Mouse (Mus musculus): Measurements from ENCODE around the gene Zic5.

Zic5 gene

GRCm38 (mm10) chr14:122479461-122480109 lies 14.1 kb upstream of the Zic5 start:
- DNase-seq (ENCODE audit: low spot score) = no peak

DNA sequence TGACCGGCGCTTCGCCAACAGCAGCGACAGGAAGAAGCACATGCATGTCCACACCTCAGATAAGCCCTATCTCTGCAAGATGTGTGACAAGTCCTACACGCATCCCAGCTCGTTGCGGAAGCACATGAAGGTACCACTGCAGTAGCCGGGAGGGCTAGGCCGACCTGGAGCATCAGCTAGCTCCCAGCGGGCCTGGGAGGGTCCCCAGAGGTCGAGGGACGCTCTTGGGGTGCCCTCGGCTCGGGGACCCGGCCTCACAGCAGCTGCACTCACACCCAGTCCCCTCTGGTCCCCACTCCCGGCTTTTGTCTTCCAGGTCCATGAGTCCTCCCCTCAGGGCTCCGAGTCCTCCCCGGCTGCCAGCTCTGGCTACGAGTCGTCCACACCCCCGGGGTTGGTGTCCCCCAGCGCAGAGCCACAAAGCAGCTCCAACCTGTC lies 13.1 kb upstream of the Zic5 start:
- DNase-seq (ENCODE audit: low spot score) = no peak

GRCm38 (mm10) chr14:122477971-122478573 lies 12.6 kb upstream of the Zic5 start:
- no peak for DNase-seq (ENCODE audit: low spot score)

DNA sequence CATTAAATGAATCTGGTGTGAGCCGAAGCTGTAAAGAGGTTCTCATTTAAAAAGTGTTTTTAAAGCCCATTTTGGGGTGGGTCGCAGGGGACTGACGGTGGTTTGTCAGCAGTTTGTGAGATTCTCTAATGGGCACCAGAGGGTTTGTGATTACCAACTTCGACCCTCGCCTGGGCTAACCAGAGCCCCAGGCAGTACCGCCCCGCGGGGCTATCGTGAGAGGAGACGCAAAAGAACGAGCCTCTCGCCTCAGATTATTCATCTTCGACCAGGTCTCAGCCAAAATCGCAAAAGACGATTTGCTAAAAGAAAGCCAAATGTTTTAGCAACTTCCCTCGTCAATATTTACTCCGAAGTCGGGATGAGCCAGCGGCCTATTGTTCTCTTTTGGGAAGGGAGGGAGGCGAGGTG lies 11.8 kb upstream of the Zic5 start:
- no peak for DNase-seq (ENCODE audit: low spot score)

DNA sequence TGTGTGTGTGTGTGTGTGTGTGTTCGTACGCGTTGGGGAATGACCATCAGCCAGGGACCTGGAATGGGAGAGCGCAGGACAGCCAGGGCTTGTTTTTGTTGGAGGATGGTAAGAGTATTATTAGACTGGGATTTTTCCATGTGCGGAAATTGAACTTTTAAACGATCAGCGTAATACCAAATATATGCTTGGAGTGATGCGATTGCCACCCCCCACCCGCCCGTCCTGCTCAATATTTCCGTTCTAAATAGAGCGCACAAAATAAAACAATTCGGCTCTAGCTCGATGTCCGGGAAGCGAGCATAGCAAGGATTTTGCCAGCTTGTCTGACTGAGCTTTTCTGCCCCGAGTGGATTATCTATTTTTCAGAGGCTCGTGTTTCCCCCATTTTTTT lies 11.3 kb upstream of the Zic5 start:
- DNase-seq (ENCODE audit: low spot score) = no peak

- no peak for DNase-seq (ENCODE audit: low spot score)
Observed at GRCm38 (mm10) chr14:122476041-122476821, 10.8 kb upstream of the Zic5 start.

GRCm38 (mm10) chr14:122475557-122476040 lies 10.1 kb upstream of the Zic5 start:
- no peak for DNase-seq (ENCODE audit: low spot score)

GRCm38 (mm10) chr14:122474891-122475556 lies 9.5 kb upstream of the Zic5 start, which contains the start of gene Zic2:
TSS of gene Zic2 (plus strand) at chr14:122475435.
- no peak for DNase-seq (ENCODE audit: low spot score)

DNA sequence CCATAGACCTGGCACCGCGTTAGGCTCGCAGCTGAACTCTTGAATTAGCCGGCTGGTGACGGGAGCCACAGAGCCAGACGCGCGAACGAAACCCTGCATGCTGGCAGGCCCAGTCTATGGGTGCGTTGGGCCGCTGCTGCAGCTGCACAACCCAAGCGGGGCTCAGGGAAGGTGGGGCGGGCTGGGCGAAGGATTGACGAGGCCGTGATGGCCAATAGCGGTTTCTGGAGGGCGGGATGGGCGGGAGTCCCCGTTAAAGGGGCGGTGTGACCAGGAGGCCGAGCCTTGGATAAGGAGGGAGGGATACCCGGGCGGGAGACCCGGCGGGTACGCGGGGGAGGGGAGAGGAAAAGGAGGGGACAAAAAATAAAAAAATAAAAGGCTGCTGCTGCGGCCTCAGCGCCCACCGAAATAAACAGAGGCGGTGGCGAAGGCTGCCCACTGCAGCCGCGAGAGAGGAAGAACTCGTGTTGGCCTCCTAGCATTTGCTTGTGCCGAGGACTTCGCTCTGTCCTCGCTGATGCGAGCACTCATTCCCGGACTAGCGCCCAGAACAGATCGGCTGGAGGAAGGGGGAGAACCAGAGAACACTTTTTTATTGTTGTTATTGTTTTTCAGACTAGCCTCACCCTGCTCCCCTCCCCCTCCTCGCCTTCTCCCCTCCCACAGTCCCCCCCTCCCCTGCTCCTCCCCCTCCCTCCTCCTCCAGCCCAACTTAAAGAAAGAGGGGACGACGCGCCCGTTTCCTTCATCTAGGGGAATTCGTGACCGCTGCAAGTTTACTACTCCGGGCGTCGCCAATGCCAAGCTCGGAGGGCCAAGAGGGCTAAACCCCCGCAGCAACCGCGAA lies 8.8 kb upstream of the Zic5 start:
- no peak for DNase-seq (ENCODE audit: low spot score)

DNA sequence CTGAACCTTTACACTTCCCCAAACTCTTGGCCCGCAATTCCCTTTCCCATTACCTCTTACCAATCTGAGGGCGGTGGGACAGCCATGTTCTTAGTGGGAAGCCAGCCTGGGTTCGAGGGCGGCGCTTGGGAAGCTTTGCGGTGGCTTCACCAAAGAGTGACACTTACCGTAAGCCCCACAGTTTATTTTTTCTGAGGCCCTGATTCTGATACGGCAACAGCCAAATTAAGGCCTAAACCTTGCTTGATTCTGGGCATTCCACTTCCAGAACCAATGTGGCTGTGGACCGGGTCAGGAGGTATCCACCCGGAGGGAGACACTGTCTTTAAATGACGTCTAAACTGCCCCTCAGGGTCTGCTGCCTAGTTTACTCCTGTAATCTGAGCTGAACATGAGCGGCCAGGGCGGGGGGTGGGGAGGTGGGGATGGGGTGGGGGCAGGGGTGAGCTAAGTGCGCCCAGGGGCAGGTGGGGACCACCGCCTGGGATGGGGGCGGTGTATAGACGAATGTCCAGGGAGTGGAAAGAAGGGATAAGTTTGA lies 7.8 kb upstream of the Zic5 start:
- DNase-seq (ENCODE audit: low spot score) = no peak

- no peak for DNase-seq (ENCODE audit: low spot score)
Observed at GRCm38 (mm10) chr14:122472647-122473046, 7.2 kb upstream of the Zic5 start.

GRCm38 (mm10) chr14:122472161-122472560 lies 6.7 kb upstream of the Zic5 start:
- no peak for DNase-seq (ENCODE audit: low spot score)

- DNase-seq (ENCODE audit: low spot score) = no peak
Observed at GRCm38 (mm10) chr14:122471449-122472085, 6.1 kb upstream of the Zic5 start.

GRCm38 (mm10) chr14:122468971-122469755 lies 3.7 kb upstream of the Zic5 start:
- no peak for DNase-seq (ENCODE audit: low spot score)

DNA sequence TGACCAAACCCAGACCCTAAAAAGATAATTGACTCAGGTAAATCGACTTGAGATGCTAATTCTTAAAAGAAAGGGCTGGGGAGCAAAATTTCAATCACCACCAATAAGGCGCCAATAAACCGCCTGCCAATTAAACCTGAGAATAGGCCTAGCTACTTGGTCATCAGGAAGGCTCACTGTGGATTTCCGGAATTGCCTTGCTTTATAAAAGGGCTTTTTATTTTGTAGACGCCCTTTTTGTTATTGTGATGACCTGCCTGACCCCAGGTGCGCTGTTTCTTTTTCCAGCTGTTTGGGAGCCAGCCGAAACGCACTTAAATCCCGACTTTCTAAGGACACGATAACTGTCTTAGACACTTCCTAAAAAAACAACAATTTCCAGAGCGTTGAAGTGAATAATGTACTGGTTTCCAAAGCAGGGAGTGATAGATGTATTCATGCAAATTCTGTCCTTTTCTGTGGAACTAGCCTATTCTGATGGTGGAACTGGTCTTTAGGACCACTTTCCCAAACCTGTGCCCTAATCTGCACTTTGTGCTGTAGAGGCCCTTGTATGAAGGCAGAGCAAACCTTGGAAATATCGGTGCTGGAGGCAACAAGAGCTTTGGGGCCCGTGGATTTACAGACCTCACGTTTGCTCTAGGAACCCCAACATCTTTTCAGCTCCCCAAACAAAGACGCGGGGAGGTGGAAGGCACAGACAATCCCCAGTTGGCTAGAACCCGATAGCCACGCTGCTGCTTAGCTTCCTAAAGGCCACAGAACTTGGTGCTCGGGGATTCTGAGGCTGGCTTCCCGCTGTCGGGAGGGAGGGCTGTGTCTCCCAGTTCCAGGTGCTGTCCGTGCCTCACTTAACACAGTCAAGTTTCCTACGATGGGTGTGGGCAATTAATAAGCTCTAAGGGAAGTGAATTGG lies 2.7 kb upstream of the Zic5 start:
- DNase-seq (ENCODE audit: low spot score) = no peak

- no peak for DNase-seq (ENCODE audit: low spot score)
Observed at GRCm38 (mm10) chr14:122466756-122467362, 1.4 kb upstream of the Zic5 start.

GRCm38 (mm10) chr14:122465931-122466490 lies 534 bp upstream of the Zic5 start:
- DNase-seq (ENCODE audit: low spot score) = no peak

GRCm38 (mm10) chr14:122464351-122464762 lies 1.1 kb downstream of the Zic5 start:
- no peak for DNase-seq (ENCODE audit: low spot score)

Measured in layer of hippocampus, adult 9-10 months (tissue).